Mouse (Mus musculus) urinary bladder, postnatal 10 days (tissue): ENCODE results near the gene Mthfd1l.
"Not testable (repeated sequence)": the region's sequence is repeated elsewhere in the genome, so short reads cannot be mapped to it uniquely, and the experiment has no call there.

Experiments used
- DNase-seq: peaks from one replicate; pipeline ENCODE4 v3.0.0; 2022; ENCODE audit warnings: low spot score

The Mthfd1l gene

DNA sequence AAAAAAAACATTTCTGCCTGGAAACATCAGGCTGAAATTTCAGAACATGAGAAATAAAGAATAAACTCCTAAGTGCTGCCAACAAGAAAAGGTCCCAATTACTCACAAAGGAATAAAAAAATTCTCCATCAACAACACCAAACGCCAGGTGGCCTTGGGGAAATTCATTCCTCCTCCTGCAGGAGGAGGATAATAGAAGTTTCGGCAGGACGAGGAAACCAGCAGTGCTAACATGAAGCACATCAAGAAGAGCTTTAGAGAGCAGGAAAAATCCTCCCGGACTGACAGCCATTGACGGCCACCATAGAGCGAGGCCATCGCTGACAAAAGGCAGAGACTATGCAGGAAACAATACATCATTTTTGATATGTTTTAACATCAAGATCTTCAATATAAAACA is 71.5 kb downstream of the Mthfd1l start:
- DNase-seq: no peak

DNA sequence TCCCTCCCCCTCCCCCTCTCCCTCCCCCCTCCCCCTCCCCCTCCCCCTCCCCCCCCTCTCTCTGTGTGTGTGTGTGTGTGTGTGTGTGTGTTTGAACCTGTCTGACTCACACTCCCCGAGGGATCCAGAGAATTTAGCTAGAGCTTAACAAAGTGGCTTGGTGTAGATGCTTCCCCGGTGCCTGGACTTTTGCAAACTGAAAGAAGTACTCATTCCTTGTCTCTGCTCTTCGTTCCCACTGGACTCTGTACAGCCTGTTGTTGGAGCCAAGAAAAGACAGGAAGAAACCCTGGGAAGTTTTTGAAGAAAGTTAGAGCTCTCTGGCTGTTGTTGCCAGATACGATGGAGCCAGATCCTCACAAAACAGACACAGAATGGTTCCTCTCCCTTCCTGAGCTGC is 73.6 kb downstream of the Mthfd1l start:
- no peak for DNase-seq

DNA sequence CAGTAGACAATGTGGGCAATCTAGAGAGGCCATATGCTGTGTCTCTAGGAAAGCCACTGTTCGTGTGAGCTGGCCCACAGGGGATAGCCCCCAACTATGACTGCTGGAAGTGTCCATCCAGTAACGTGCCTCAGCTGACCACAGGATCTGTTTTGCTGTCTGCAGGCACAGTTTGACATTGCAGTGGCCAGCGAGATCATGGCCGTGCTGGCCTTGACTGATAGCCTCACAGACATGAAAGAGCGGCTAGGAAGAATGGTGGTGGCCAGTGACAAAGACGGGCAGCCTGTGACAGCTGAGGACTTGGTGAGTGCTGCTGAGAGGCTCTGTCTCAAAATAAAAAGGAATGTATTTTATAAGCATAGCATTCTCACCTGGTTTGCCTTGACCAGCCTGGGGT is 74.7 kb downstream of the Mthfd1l start:
- DNase-seq: no peak

DNA sequence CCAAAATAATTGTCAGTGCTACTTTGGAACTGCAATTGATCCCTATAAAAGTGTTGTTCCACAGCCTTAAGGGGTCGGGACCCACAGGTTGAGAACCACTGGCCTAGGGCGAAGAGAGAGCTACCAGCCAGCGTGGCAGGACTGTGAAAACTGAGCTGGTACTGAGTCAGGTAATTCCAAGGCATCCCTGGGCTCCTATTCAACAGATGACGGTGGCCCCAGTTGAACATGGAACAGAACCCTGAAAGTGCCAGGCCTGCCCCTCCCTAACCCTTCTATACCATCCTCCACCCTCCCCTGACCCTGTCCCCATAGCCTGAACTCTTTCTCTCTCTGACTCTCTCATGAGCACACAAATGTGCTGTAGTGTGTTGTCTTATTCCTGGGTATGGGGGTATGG is 77.3 kb downstream of the Mthfd1l start:
- DNase-seq: no peak

DNA sequence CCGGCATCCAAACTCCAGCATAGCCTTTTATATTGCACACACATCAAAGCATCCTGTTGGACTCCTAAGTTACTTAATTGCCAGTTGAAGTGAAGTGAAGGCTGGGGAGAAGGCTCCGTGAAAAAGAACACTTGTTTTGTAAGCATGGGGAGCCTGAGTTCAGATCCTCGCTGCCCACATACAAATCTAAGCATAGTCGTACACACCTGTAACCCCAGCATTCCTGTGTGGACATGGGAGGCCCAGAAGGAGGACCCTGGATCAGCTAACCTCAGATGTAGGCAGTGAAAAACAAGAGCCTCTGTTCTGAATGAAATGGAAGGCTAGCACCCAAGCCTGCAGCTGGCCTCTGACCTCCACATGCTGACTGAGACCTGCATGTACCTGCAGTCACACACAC is 79.8 kb downstream of the Mthfd1l start:
- no peak for DNase-seq

DNA sequence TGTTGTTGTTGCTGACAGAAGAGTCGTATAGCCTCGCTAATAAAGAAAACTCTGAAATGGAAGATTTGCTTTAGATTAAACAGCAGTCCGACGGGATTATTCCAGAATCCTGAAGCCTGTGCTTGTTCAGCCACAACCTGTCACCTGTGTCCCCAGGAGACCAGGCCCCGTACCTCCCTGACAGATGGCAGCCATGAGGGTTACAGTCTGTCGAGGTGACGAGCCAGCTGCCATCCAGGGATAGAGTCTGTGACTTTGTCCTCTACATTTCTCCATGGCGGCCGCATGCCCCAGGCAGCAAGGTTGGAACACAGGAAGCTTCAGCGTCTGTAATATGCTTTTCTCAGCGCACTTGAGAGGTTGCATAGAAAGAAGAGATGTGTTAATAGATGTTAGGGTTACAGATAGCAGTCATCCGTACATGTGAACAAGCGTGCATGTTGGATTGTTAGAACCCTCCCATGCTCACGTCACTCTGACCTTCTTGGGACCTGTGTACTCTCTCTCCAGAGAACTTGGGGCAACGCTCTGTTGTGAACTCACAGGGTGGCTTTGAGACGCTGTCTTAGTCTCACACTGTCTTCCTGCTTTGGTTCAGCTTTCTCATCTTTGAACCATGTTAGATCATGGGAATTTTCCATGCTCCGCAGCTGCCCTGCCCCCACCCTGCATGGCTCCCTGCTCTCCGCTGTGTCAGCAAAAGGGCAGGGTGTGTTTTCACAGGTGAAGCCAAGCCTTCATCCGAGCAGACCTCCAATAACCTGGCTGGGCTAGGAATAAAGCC is 80.6 kb downstream of the Mthfd1l start:
- no peak for DNase-seq

DNA sequence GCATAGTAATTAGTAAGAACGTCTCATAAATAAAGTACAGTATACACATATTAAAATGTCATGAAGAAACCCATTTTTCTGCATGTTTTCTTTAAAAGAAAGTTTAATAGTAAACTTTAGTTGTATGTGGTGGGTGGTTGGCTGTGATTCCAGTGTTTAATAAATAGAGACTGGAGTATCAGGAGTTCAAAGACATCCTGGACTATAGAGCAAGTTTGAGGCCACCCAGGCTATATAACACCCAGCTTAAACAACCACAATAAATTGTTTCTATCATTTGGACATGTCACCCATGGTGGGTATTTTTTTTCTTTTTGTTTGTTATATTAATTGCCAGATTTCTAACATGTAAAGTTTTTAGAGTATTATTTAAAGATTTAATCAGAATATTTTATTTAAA is 81.7 kb downstream of the Mthfd1l start:
- DNase-seq: no peak

DNA sequence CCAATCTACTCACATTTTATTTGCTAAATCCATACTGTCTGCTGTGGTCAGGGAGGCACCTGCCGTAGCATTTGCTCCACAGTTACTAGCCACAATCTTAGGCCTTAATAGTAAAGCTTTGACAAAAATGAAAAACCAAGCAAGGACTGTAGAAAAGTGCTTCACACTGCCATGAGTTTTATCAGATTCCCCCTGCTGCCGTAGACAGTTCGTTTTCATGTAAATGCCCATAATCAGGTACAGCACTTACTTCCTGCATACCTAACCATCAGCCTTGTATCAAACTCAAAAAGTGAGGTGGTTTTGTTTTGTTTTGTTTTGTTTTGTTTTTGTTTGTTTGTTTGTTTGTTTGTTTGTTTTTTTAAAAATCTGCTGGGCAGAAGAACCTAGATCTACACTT is 84.5 kb downstream of the Mthfd1l start:
- no peak for DNase-seq

DNA sequence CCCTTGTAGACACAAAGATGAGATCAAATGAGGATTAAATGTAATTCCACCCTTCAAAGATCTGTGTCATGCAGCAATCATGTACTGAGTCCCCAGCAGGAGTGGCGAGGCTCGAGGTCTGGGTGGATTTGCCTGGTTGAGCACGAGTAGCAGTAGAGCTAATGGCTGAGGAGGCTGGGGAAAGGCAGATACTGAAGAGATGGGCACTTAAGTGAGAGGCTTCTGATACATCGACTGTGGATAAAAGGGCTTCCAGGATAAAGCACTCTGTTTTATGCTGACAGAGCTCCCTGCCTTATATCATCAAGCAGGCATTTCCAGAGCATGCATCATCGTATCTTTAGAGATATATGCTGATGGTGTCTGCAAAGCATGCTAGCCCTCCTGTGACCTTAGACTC is 84.9 kb downstream of the Mthfd1l start:
- no peak for DNase-seq

DNA sequence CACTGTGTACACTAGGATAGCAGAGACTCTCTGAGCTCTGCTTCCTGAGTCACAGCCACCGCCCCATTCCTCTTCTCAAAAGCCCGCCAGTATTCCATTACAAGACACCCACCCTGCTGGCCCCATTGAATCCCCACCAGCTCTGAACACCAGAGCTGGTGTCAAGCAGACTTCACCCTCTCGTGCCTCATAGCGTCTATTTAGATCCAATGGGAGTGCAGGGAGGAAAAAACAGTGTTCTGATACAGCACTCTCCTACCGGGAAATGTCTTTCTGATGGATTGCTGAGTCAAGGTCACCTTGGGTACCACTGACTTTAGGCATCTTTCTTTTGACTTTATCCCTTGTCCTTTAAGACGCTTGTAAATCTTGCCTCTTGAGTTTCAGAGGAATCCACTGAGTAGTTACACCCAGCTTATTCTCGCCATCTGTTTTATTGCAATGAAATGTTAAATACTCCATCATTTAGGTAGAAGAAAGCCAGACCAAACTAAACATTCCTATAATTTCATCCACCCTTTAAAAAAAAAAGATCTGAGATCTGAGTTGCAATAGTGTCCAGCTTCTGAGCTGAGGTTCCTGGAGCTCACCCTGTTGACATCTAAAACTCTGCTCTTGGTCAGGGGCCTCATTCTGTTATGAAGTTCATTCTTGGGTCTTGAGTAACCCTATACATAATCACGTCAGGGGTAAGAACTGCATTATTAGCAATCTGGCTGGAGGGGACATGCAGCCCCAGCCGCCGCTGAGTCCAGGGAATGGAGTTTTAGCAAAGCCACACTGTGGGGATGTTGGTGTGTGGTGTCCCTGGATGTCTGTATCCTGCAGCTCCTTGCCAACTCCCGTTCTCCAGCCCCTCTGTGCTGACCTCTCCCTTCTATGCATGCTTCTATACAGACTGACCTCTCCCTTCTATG is 88.4 kb downstream of the Mthfd1l start:
- no peak for DNase-seq

DNA sequence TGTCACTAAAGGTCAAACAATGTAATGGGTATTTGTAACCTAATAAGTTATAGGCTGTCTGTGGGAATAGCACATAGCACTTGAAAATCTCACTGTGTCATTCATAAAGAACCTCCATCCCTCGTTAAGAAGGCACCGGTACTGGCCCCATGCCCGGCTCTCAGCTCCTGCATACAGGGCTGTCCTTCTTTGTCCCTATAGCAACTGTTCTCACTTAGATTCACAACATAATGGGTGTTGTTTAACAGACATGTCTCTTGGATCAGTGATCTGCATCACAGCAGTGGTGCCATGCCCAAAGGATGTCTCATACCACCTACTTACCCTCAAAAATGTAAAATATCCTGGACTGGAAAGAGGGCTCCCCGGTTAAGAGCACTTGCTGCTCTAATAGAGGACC is 90.6 kb downstream of the Mthfd1l start:
- DNase-seq: no peak

DNA sequence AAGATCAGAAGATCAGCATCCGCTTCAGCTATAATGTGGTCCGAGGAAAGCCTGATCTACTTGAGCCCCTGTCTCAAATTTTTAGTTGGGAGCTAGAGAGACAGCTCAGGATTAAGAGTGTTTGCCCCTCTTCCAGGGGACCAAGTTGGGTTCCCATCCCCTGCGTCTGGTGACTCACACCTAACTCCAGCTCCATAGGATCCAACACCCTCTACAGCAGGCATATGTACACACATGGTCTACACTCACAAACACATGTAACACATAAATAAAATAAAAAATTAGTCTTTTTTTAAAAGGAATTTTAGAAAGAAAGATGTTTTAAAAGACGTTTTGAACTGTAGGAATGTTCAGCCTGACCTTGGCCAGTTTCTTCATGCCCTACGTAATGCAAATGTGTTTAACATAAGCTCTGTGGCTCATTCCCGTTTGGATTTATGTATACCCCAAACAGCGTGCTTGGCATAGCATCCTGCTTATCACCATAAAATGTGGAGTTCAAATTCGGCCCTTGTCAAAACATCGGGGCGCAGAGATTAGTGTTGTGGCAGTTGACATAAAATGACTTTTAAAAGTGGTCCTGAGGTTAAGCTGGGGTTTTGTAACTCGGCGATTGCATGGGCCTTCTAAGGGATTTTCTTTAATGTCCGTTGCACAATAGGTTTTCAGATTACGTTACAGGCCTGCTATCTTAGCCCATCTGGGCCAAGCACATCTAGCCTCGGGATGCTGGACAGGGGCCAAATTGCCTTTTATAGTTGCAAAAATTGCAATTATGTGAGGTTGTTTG is 92.6 kb downstream of the Mthfd1l start:
- no peak for DNase-seq

DNA sequence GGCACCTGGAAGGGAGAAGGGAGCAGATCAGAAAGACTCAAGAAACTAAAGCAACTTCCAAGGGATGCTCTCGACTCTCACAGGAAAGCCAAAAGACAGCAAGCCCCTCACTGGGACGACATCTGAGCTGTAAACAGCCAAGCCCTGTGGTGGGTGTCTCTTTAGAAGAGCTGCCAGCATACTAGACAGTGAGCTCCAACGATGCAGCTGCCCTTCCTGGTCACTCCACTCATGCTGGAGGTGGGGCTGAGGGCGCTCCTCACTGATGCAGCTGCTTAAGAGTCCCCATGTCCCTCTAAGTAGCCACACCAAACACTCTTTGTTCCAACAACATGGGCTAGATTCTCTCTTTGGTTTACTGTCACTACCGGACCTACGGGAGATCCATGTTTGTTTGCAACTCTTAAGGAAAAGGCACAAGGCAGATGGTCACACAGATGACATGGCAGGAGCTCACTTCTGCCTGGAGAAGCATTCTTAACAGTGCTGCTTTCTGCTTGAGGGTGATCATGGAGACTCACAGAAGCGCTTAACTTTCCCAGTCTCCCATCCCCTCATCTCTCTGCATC is 96.4 kb downstream of the Mthfd1l start:
- DNase-seq: no peak

DNA sequence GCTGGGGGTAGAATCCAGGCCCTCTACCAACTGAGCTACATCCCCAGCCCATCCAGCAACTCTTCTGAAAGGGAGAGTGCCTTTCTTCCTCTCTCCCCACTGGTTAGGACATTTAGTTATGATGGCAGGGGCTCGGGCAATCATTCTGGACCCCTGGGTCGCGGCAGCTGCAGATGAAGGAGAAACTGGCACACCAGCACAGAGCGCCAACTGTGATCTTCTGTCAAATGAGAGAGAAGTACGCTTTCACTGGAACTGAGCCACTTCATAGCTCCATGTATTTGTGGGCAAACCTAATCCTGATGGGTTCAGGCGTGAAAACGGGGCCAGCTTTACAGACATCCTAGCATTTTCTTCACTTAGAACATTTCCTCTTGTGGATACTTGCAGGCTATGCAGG is 97.1 kb downstream of the Mthfd1l start:
- no peak for DNase-seq

DNA sequence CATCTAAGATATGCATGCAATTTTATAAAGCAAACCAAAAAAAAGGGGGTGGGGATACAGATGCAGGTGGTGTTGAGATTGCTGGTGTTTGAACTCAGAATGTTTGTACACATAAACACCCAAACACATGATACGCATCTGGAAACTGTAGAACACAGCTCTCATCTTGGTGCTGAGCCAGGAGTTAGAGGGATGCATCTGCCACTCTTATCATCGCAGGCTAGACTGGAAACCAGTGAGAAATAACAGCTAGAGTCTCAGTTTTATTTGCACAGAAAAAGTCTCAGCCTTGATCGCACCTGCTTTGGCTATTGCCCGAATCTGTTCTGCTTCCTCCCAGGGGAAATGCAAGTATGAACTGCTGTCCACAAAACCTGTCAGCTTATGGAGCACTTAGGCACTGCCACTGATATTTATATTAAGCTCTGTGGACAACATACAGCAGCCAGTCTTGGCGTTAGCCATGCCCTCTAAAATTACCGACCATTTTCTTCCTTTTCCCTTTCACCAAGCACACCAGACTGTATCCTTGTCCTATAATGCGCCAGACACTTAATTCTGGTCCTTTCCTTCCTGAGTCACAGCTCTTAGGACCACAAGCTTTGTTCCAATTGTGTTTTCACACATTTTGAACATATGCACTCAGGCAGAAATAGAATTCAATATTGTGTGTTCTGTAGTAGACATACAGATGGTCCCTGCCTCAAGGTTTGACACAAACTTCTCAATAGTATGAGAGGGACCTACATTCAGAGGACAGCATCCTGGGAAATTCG is 98.3 kb downstream of the Mthfd1l start:
- no peak for DNase-seq

DNA sequence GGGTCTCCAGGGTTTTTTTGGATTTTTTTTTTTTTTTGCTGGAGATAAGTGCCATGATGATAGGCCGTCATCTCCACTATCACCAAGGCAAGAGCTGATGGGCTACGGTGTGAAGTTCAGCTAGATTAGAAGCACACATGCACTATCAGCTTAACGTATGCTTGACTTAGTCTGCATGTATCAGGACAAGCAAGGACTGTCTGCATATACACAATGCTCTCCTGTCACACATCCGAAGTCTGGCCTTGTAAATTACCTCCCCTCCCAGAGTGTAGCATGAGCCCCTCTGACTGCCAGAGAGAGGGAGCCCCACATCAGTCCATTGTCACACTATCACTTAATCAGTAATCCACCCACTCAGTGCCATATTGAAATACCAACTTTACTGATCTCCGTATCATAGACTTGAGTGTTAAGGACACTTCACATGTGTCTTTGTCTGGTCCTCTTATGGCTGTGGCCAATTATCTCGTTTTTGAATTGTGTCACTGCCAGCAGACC is 99.0 kb downstream of the Mthfd1l start:
- no peak for DNase-seq

DNA sequence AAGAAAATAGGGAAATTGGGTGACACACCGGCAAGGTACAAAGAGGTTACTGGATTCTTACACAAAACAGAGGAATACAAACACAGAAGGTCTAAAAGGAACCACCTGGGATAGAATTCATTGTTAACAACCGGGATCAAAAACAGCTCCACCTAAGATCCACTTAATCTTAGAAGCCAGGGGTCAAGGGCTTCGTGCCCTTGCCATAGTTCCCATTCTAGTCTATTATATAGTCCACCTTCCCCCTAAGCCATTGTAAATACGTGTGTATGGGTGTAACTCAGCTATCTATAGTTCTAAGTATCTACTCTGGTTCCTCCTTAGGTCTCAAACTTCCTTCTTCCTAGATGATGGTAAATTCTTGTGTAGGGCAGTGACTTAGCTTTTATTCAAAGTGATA is 99.6 kb downstream of the Mthfd1l start:
- not testable (repeated sequence) for DNase-seq

DNA sequence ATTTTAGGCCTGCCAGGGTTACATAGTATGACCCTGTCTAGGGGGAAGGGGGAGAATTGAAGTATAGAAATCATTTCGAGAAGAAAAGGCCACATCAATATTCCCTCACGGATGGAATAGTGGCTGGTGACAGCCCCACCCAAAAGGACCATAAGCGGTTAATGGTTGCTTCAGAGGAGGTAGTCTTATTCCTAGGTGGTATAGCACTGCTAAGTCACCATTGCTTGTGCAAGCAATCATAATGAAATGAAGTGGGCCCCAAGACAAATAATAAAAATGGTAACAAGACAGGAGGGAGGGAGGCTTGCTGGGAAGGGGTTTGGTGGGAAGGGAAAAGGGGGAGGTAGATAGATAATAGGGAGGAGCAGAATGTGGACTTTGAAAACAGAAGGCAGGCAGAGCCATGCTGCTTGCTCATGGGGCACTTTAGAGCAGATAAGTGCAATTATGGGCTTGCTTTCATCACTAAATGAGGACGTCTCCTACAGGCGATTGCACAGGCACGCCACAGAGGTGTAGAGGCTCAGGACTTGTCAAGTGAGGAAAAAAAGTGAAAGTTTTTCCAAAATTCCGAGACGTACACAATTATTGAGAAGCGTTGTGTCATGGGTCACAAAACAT is 105.4 kb downstream of the Mthfd1l start:
- no peak for DNase-seq

DNA sequence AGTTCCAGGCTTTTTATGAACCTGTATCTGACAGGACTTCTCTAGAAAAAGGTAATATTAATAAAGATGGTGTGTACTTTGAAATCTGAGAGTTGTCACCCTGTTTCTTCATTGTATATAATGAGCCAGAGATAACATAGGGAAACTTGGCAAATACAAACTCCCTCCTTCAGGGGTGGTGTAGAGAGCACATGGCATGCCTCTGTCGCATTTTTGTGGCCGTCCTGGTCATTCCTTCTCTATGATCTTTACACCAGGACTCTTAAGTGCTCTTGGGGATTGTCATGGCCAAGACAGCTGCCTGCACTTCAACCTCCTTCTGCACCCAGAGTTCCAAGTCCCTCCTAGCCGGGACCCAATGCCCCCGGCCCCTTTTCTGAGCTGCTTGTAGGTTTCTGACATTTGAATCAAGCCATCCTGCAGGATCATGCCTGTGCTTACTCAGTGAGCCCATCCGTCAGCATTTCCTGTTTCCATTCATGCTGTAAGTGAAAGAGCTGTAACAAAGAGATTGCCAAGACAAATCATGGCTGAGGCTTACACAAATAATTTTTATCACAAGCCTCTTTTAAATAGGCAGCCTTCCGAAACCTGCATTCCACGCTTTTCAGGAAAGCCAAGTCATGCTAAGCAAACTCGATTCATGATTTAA is 106.2 kb downstream of the Mthfd1l start:
- no peak for DNase-seq

DNA sequence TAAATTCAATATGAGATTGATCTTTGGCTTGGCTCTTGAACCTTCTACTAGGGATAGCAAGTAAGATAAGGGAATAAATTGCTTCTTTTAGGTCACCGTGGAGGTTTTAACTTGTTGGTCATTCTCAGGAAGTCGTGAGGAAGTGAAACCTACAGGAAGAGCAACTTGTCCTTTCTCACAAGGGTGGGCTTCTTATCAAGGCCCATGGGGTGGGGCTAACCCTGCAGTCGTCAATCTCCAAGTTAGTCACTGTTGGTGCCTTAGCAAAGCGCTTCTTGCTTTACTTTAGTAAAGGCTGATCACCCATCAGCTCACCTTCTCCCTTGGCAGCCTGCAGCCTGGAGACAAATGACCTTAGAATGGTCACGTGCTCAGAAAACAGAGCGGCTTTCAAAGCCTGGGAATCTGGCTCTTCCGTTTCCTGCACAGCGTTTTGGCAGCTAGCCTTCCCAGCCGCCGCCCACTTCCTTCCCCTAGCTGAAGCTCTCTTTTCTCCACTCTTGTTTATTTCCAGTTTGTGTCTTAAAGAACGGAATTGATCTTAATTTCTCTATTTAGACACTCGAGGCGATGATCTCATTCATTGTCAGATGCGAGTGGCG is 106.8 kb downstream of the Mthfd1l start:
- no peak for DNase-seq
